Mouse (Mus musculus) CH12.LX (cell line): ENCODE measurements around the gene Pfkl. TPM values are rescaled to one million over a fixed set of nuclear protein-coding genes. Genes with fewer than 3 reads are reported as not detected.

ENCODE experiments used
- DNase-seq: peaks from one replicate; pipeline ENCODE4 v3.0.0-alpha.2; 2013; ENCODE audit errors: extremely low read depth
- H3K27ac ChIP-seq: 2 replicates; pipeline ENCODE4 v1.5.1; 2012; ENCODE audit warnings: low read depth, mild to moderate bottlenecking, control low read depth, moderate library complexity; ENCODE audit not compliant: insufficient read depth
- H3K27me3 ChIP-seq: replicated peaks from 2 replicates; pipeline ENCODE3; 2012; ENCODE audit warnings: inconsistent platforms
- H3K36me3 ChIP-seq, 2 experiments: replicated peaks in 1 of 2; 2 replicates each; pipeline versions ENCODE3 to v1.6.1; 2012; ENCODE audit warnings: inconsistent platforms in 1 of 2, low read length in 1 of 2, mild to moderate bottlenecking in 1 of 2, mixed read lengths in 1 of 2, moderate library complexity in 1 of 2; ENCODE audit not compliant: control insufficient read depth in 1 of 2, insufficient read depth in 1 of 2
- H3K4me1 ChIP-seq, 2 experiments: 2 replicates each; pipeline ENCODE4 v1.6.1; 2012; ENCODE audit warnings: inconsistent platforms in 1 of 2, moderate library complexity in 1 of 2; ENCODE audit not compliant: insufficient read depth in 2 of 2, control insufficient read depth in 1 of 2
- H3K4me2 ChIP-seq: 2 replicates; pipeline ENCODE4 v1.6.1; 2012; ENCODE audit warnings: low read depth, mild to moderate bottlenecking, control low read depth; ENCODE audit not compliant: poor library complexity, insufficient read depth, severe bottlenecking
- H3K4me3 ChIP-seq, 3 experiments: fragments of 150-350 bp in 1 of 3; sonication (generic) in 1 of 3; replicated peaks in 1 of 3; 2 replicates each; pipeline versions ENCODE3 to v1.5.1; 2011 to 2012; ENCODE audit warnings: low read depth in 2 of 3, low read length in 2 of 3, mild to moderate bottlenecking in 2 of 3, moderate library complexity in 2 of 3, control low read depth in 1 of 3, improper control_type of control experiment in 1 of 3, inconsistent platforms in 1 of 3, mixed read lengths in 1 of 3; ENCODE audit not compliant: poor library complexity in 1 of 3
- H3K79me2 ChIP-seq: replicated peaks from 2 replicates; pipeline ENCODE4 v1.6.1; 2012; ENCODE audit warnings: mild to moderate bottlenecking, moderate library complexity; ENCODE audit not compliant: control insufficient read depth, poor library complexity, insufficient read depth, severe bottlenecking; ENCODE audit errors: extremely low read depth
- H3K9ac ChIP-seq: 2 replicates; pipeline ENCODE4 v1.6.1; 2012; ENCODE audit warnings: low read depth, mild to moderate bottlenecking, control low read depth, moderate library complexity; ENCODE audit not compliant: insufficient read depth
- H3K9me3 ChIP-seq: replicated peaks from 2 replicates; pipeline ENCODE3; 2012; ENCODE audit warnings: low read length, inconsistent platforms, mixed read lengths
- EP300 ChIP-seq: IDR thresholded peaks from 2 replicates; pipeline ENCODE4 v1.6.1; 2011; ENCODE audit warnings: low read length, improper control_type of control experiment
- JUND ChIP-seq: conservative IDR thresholded peaks from 2 replicates; pipeline ENCODE4 v1.6.1; 2011; ENCODE audit warnings: low read depth, low read length, improper control_type of control experiment
- MAZ ChIP-seq: IDR thresholded peaks from 2 replicates; pipeline ENCODE4 v1.6.1; 2012; ENCODE audit warnings: low read depth, mild to moderate bottlenecking, inconsistent platforms, low read length, improper control_type of control experiment, moderate library complexity
- MYC ChIP-seq: IDR thresholded peaks from 2 replicates; pipeline ENCODE4 v1.6.1; 2011; ENCODE audit warnings: low read depth, mild to moderate bottlenecking, improper control_type of control experiment, low read length
- SIN3A ChIP-seq: IDR thresholded peaks from 2 replicates; pipeline ENCODE4 v1.6.1; 2012; ENCODE audit warnings: low read length, improper control_type of control experiment, inconsistent platforms
- SMC3 ChIP-seq: IDR thresholded peaks from 2 replicates; pipeline ENCODE4 v1.6.1; 2011; ENCODE audit warnings: low read depth, low read length, improper control_type of control experiment
- TBP ChIP-seq: conservative IDR thresholded peaks from 2 replicates; pipeline ENCODE4 v1.6.1; 2011; ENCODE audit warnings: low read depth, low read length, improper control_type of control experiment
- USF2 ChIP-seq: conservative IDR thresholded peaks from 2 replicates; pipeline ENCODE4 v1.6.1; 2011; ENCODE audit warnings: low read depth, low read length, improper control_type of control experiment
- ZKSCAN1 ChIP-seq: IDR thresholded peaks from 2 replicates; pipeline ENCODE4 v1.6.1; 2012; ENCODE audit warnings: low read depth, inconsistent platforms, low read length, improper control_type of control experiment, borderline replicate concordance
- dilution Hi-C: fragments of 300-500 bp; cut with MboI; formaldehyde crosslinking; loops from 2 replicates; pipeline ENCODE4 v1.14.3; 2020; ENCODE audit warnings: low sequenced_read_pairs; ENCODE audit not compliant: extremely low pct_unique_long_range_greater_than_20kb, extremely low pct_ligation_motif_present
- in situ Hi-C: fragments of 300-500 bp; cut with MboI; formaldehyde crosslinking; loops from 3 replicates; pipeline ENCODE4 v1.14.3; 2019; ENCODE audit warnings: low sequenced_read_pairs, low pct_ligation_motif_present, low pct_unique_long_range_greater_than_20kb, mixed read lengths
- polyA plus RNA-seq: library from polyadenylated mRNA; unstranded; fragments of >175 nt; gene quantifications from 2 replicates; pipeline ENCODE4 v1.2.1, GENCODE M21; 2012; ENCODE audit warnings: low read depth; ENCODE audit not compliant: insufficient read length
- total RNA-seq, 2 experiments: library from RNA; depleted of rRNA; stranded (reverse); fragments of 300-350 nt in 1 of 2; fragments of >200 nt in 1 of 2; gene quantifications; 2 replicates each; pipeline ENCODE4 v1.2.3; 2012 to 2014

The Pfkl gene
- total and polyA plus RNA-seq, 3 experiments = 95.9 to 210 (median 159) TPM

DNA sequence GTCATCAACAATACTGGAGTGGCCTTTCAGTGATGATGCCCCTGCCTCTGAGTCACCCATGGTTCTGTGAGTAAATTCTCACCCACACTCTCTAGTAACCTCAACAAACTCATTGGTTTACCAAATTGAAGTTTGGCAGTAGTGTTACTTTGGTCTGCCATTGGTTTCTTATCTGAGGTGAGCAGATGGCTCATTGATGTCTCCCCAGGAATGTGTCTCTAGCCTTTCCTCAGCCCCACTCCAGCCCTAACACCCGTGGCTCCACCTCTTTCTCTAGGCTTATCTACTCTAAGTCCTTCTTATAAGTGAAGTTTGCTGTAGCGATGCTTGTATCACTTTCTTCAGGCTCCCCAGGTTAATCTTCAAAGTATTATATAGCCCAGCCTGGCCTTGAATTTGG, 70.2 kb downstream of the Pfkl start:
- H3K9ac ChIP-seq = no peak overlapping the region
- no peaks in the 10 kb centered on the region for H3K36me3 ChIP-seq
- in situ Hi-C loops = no loop called here
- no peak overlapping the region for H3K4me3 ChIP-seq
- H3K9me3 ChIP-seq = peaks cover 3% of the 10 kb centered on the region
- dilution Hi-C loops = no loop called here
- H3K79me2 ChIP-seq = no peaks in the 10 kb centered on the region
- TF ChIP-seq MYC = no peak
- TF ChIP-seq TBP = no peak
- no peak for TF ChIP-seq ZKSCAN1
- TF ChIP-seq USF2 = no peak
- no peak for TF ChIP-seq SMC3
- no peak for TF ChIP-seq EP300
- TF ChIP-seq JUND = no peak
- TF ChIP-seq MAZ = no peak
- no peak for TF ChIP-seq SIN3A
- H3K4me1 ChIP-seq = no peaks in the 10 kb centered on the region; a peak in 1 of 4 replicates
- no peak overlapping the region for H3K27ac ChIP-seq
- H3K4me2 ChIP-seq = no peak overlapping the region
- H3K27me3 ChIP-seq = peaks cover 86% of the 10 kb centered on the region
- DNase-seq = no peak

Other genes starting within 250 kb of the Pfkl start
Only the 20 nearest of the 22 such genes appear.
- not detected in 2 replicates for gene Gm7138, start 233.1 kb downstream of the Pfkl start, total RNA-seq (2012; rRNA removed)
- not detected in 2 replicates for gene Gm7138, start 233.1 kb downstream of the Pfkl start, total RNA-seq (2014; rRNA removed)
- not detected in 2 replicates for gene Gm7138, start 233.1 kb downstream of the Pfkl start, polyA plus RNA-seq
- gene Gm3250, start 227.5 kb downstream of the Pfkl start, total RNA-seq (2012; rRNA removed) = not detected in 2 replicates
- not detected in 2 replicates for gene Gm3250, start 227.5 kb downstream of the Pfkl start, total RNA-seq (2014; rRNA removed)
- gene Gm3250, start 227.5 kb downstream of the Pfkl start, polyA plus RNA-seq = not detected in 2 replicates
- gene Gm7137, start 221.9 kb downstream of the Pfkl start, total RNA-seq (2012; rRNA removed) = not detected in 2 replicates
- not detected in 2 replicates for gene Gm7137, start 221.9 kb downstream of the Pfkl start, total RNA-seq (2014; rRNA removed)
- not detected in 2 replicates for gene Gm7137, start 221.9 kb downstream of the Pfkl start, polyA plus RNA-seq
- gene Gm9639, start 215.0 kb downstream of the Pfkl start, total RNA-seq (2012; rRNA removed) = not detected in 2 replicates
- not detected in 2 replicates for gene Gm9639, start 215.0 kb downstream of the Pfkl start, total RNA-seq (2014; rRNA removed)
- gene Gm9639, start 215.0 kb downstream of the Pfkl start, polyA plus RNA-seq = not detected in 2 replicates
- gene Gm19668, start 210.9 kb downstream of the Pfkl start, total RNA-seq (2012; rRNA removed) = not detected in 2 replicates
- gene Gm19668, start 210.9 kb downstream of the Pfkl start, total RNA-seq (2014; rRNA removed) = not detected in 2 replicates
- not detected in 2 replicates for gene Gm19668, start 210.9 kb downstream of the Pfkl start, polyA plus RNA-seq
- gene Gm9507, start 198.2 kb downstream of the Pfkl start, total RNA-seq (2012; rRNA removed) = not detected in 2 replicates
- gene Gm9507, start 198.2 kb downstream of the Pfkl start, total RNA-seq (2014; rRNA removed) = not detected in 2 replicates
- not detected in 2 replicates for gene Gm9507, start 198.2 kb downstream of the Pfkl start, polyA plus RNA-seq
- not detected in 2 replicates for gene Gm2696, start 195.4 kb downstream of the Pfkl start, total RNA-seq (2012; rRNA removed)
- not detected in 2 replicates for gene Gm2696, start 195.4 kb downstream of the Pfkl start, total RNA-seq (2014; rRNA removed)
- not detected in 2 replicates for gene Gm2696, start 195.4 kb downstream of the Pfkl start, polyA plus RNA-seq
- not detected in 2 replicates for gene Krtap10-4, start 183.0 kb downstream of the Pfkl start, total RNA-seq (2012; rRNA removed)
- gene Krtap10-4, start 183.0 kb downstream of the Pfkl start, total RNA-seq (2014; rRNA removed) = not detected in 2 replicates
- not detected in 2 replicates for gene Krtap10-4, start 183.0 kb downstream of the Pfkl start, polyA plus RNA-seq
- gene Krtap10-10, start 174.1 kb downstream of the Pfkl start, total RNA-seq (2012; rRNA removed) = not detected in 2 replicates
- not detected in 2 replicates for gene Krtap10-10, start 174.1 kb downstream of the Pfkl start, total RNA-seq (2014; rRNA removed)
- gene Krtap10-10, start 174.1 kb downstream of the Pfkl start, polyA plus RNA-seq = not detected in 2 replicates
- gene Gm36176, start 163.3 kb downstream of the Pfkl start, total RNA-seq (2012; rRNA removed) = not detected in 2 replicates
- gene Gm36176, start 163.3 kb downstream of the Pfkl start, total RNA-seq (2014; rRNA removed) = not detected in 2 replicates
- not detected in 2 replicates for gene Gm36176, start 163.3 kb downstream of the Pfkl start, polyA plus RNA-seq
- gene Gm10318, start 157.2 kb downstream of the Pfkl start, total RNA-seq (2012; rRNA removed) = not detected in 2 replicates
- not detected in 2 replicates for gene Gm10318, start 157.2 kb downstream of the Pfkl start, total RNA-seq (2014; rRNA removed)
- gene Gm10318, start 157.2 kb downstream of the Pfkl start, polyA plus RNA-seq = not detected in 2 replicates
- gene Gm3285, start 148.1 kb downstream of the Pfkl start, total RNA-seq (2012; rRNA removed) = not detected in 2 replicates
- not detected in 2 replicates for gene Gm3285, start 148.1 kb downstream of the Pfkl start, total RNA-seq (2014; rRNA removed)
- not detected in 2 replicates for gene Gm3285, start 148.1 kb downstream of the Pfkl start, polyA plus RNA-seq
- gene Lrrc3, start 107.5 kb downstream of the Pfkl start, total RNA-seq (2012; rRNA removed) = not detected in 2 replicates
- not detected in 2 replicates for gene Lrrc3, start 107.5 kb downstream of the Pfkl start, total RNA-seq (2014; rRNA removed)
- gene Lrrc3, start 107.5 kb downstream of the Pfkl start, polyA plus RNA-seq = not detected in 2 replicates
- gene Trpm2, start 39.5 kb downstream of the Pfkl start, total RNA-seq (2012; rRNA removed) = 0.25 and 0.34 TPM in 2 replicates
- gene Trpm2, start 39.5 kb downstream of the Pfkl start, total RNA-seq (2014; rRNA removed) = not detected in 2 replicates
- 0.08 and 0.16 TPM in 2 replicates for gene Trpm2, start 39.5 kb downstream of the Pfkl start, polyA plus RNA-seq
- gene 1810043G02Rik, start 31.6 kb downstream of the Pfkl start, total RNA-seq (2012; rRNA removed) = 5.1 and 6.2 TPM in 2 replicates
- 3.3 and 4.1 TPM in 2 replicates for gene 1810043G02Rik, start 31.6 kb downstream of the Pfkl start, total RNA-seq (2014; rRNA removed)
- gene 1810043G02Rik, start 31.6 kb downstream of the Pfkl start, polyA plus RNA-seq = 3.3 and 4.3 TPM in 2 replicates
- gene Dnmt3l, start 31.9 kb upstream of the Pfkl start, total RNA-seq (2012; rRNA removed) = 0.21 TPM in 1 of 2 replicates, not detected in the other
- 0.23 TPM in 1 of 2 replicates, not detected in the other for gene Dnmt3l, start 31.9 kb upstream of the Pfkl start, total RNA-seq (2014; rRNA removed)
- gene Dnmt3l, start 31.9 kb upstream of the Pfkl start, polyA plus RNA-seq = not detected in 2 replicates
- gene Aire, start 33.5 kb upstream of the Pfkl start, total RNA-seq (2012; rRNA removed) = 0.17 TPM in 1 of 2 replicates, not detected in the other
- gene Aire, start 33.5 kb upstream of the Pfkl start, total RNA-seq (2014; rRNA removed) = not detected in 2 replicates
- gene Aire, start 33.5 kb upstream of the Pfkl start, polyA plus RNA-seq = 0.16 TPM in 1 of 2 replicates, not detected in the other
- gene Icosl, start 59.2 kb upstream of the Pfkl start, total RNA-seq (2012; rRNA removed) = 0.64 and 0.80 TPM in 2 replicates
- gene Icosl, start 59.2 kb upstream of the Pfkl start, total RNA-seq (2014; rRNA removed) = 1.2 and 1.5 TPM in 2 replicates
- 1.2 and 1.3 TPM in 2 replicates for gene Icosl, start 59.2 kb upstream of the Pfkl start, polyA plus RNA-seq
- 43.9 and 45.7 TPM in 2 replicates for gene D10Jhu81e, start 159.7 kb upstream of the Pfkl start, total RNA-seq (2012; rRNA removed)
- 34.3 and 51.0 TPM in 2 replicates for gene D10Jhu81e, start 159.7 kb upstream of the Pfkl start, total RNA-seq (2014; rRNA removed)
- gene D10Jhu81e, start 159.7 kb upstream of the Pfkl start, polyA plus RNA-seq = 29.9 and 34.3 TPM in 2 replicates
- gene Pwp2, start 175.1 kb upstream of the Pfkl start, total RNA-seq (2012; rRNA removed) = 43.0 and 55.5 TPM in 2 replicates
- gene Pwp2, start 175.1 kb upstream of the Pfkl start, total RNA-seq (2014; rRNA removed) = 48.6 and 49.9 TPM in 2 replicates
- 41.2 and 42.9 TPM in 2 replicates for gene Pwp2, start 175.1 kb upstream of the Pfkl start, polyA plus RNA-seq